Mouse (Mus musculus) right cerebral cortex, postnatal 10 days (tissue): Measurements from ENCODE around the gene Ssh3.

Experiments
- DNase-seq, 2 experiments: peaks; one replicate each; pipeline ENCODE4 v3.0.0; 2021; ENCODE audit warnings: low spot score in 2 of 2

Ssh3 gene

GRCm38 (mm10) chr19:4217140-4217539 is 51.8 kb downstream of the Ssh3 start:
- no peak for DNase-seq

- no peak for DNase-seq
Measured at GRCm38 (mm10) chr19:4216041-4216685, 52.8 kb downstream of the Ssh3 start.

GRCm38 (mm10) chr19:4215451-4215840 is 53.5 kb downstream of the Ssh3 start:
- DNase-seq = no peak

GRCm38 (mm10) chr19:4214771-4215450 is 54.1 kb downstream of the Ssh3 start:
- no peak for DNase-seq

- DNase-seq = no peak
Measured at GRCm38 (mm10) chr19:4214071-4214770, 54.8 kb downstream of the Ssh3 start, which contains the start of the genes Clcf1 and AC109138.7. TSS of gene Clcf1 (plus strand) at chr19:4214238. TSS of gene AC109138.7 (plus strand) at chr19:4214357.

GRCm38 (mm10) chr19:4213524-4213974 is 55.4 kb downstream of the Ssh3 start:
- no peak for DNase-seq

GRCm38 (mm10) chr19:4211891-4212588 is 56.9 kb downstream of the Ssh3 start:
- no peak for DNase-seq
